Mouse (Mus musculus): Measurements from ENCODE around the gene Olfr332.
"Not testable (repeated sequence)": the region's sequence is repeated elsewhere in the genome, so short reads cannot be mapped to it uniquely, and the experiment has no call there.

DNA sequence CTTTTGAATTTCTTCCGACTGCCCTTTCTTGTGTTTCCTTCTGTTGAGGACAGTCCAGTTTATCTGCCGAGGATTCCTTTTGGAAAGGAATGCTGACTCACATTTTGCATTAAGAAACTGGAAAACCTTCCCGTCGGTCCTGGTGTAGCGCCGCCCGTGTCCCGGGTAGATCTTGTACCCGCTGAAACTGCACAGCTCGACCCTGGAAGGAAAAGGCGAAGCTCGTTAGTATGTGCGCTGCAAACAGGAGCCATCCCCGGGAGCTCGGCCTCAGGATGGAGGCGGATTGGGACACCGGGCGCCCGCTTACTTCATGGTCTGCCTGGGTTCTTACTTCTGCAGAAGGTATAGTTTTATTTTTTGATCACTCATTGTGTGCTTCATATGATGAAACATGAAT, 16.7 kb upstream of the Olfr332 start:
- not testable (repeated sequence) for TF ChIP-seq CTCF, EP300 (IDR thresholded peaks at IDR 0.05; ENCODE audit: low read depth)
